Mouse (Mus musculus): ENCODE results near the gene Misp. TPM values are rescaled to one million over a fixed set of nuclear protein-coding genes. Genes with fewer than 3 reads are reported as not detected.
A peak's percentile ranks its signal among the peaks of the same experiment; 100 is the strongest.

The Misp gene
- polyA plus RNA-seq, 1 experiment = 17.9 TPM

DNA sequence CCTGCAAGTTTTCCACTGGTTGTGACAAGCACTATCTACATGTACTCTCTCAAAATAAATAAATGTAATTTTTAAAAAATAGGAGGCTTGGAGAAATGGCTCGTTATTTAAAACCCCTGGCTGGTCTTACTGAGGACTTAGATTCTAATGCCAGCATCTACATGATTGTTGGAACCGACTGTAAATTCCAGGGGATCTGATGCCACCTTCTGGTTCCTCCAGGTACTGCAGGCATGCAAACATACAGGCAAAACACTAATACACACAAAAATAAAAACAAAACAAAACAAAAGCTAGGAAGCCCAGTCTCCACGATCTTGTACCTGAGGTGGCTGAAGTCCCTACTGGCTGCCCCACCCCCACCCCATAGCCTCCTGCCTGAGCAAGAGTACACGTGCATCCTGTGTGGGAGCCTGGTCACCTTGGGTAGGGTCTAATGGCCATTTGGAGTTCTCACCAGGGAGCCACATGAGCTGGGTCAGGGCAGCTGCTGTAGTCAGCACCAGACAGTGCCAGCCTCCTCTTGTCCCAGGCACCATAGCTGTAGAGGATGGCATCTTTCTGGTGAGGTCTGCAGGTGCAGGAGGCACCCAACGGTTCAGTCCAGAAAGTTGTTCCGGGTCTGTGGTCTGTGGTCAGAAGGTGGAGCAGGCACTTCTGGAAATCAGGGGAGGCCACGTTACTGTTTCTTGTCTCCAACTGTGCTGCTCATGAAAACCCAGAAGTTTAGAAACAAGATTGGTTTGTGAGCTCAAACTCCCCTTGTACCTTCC, 32.2 kb upstream of the Misp start:
- no peak for TF ChIP-seq POLR2A (IDR thresholded peaks at IDR 0.05; ENCODE audit: low read depth, low read length)
- peak; percentile 74 for TF ChIP-seq CTCF (conservative IDR thresholded peaks at IDR 0.05; ENCODE audit: insufficient read depth, insufficient read length, low read depth, low read length)
- Histone ChIP-seq H3K36me3 (ENCODE audit: control insufficient read depth, insufficient read depth, low read length) (no peaks in the 10 kb centered on the region), H3K4me1 (ENCODE audit: control insufficient read depth, insufficient read depth, low read length) (0 out of 2 replicates have a peak, but pooled peaks cover 7% of the 10 kb centered on the region), H3K27me3 (replicated peaks; ENCODE audit: control insufficient read depth, insufficient read depth, low read length) (no peaks in the 10 kb centered on the region), H3K4me3 (ENCODE audit: insufficient read depth, low read depth, low read length) (no peak overlapping the region), H3K27ac (ENCODE audit: insufficient read depth, low read depth, low read length) (no peak overlapping the region)
- DNase-seq = peak; percentile 88
- 26% methylated on average over 7 of the region's 7 CpGs for WGBS

DNA sequence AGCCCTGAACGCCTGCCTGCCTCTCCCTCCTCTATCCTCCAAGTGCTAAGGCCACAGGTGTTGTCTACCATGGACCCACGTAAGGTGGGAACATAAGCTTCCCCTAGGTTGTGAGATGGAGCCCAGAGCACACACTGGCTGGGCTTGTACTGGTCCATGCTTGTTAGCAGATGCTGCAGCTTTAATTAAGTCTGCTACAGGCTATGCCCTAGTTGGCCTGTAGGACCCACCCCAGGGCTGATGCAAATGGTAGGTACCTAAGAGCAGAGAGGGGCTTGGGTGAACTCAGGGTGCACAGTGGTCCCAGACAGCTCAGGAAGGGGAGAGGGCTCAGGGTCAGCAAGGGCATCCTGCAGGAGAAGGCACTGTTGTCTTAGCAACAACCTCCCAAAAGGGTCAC, 31.2 kb upstream of the Misp start:
- no peak for DNase-seq
- Histone ChIP-seq H3K4me1 (ENCODE audit: control insufficient read depth, insufficient read depth, low read length) (0 out of 2 replicates have a peak, but pooled peaks cover 7% of the 10 kb centered on the region), H3K4me3 (ENCODE audit: insufficient read depth, low read depth, low read length) (no peak overlapping the region), H3K27me3 (replicated peaks; ENCODE audit: control insufficient read depth, insufficient read depth, low read length) (no peaks in the 10 kb centered on the region), H3K27ac (ENCODE audit: insufficient read depth, low read depth, low read length) (no peak overlapping the region), H3K36me3 (ENCODE audit: control insufficient read depth, insufficient read depth, low read length) (no peaks in the 10 kb centered on the region)
- 86% methylated on average over 2 of the region's 2 CpGs for WGBS
- TF ChIP-seq CTCF (conservative IDR thresholded peaks at IDR 0.05; ENCODE audit: insufficient read depth, insufficient read length, low read depth, low read length) (no peak), POLR2A (IDR thresholded peaks at IDR 0.05; ENCODE audit: low read depth, low read length) (no peak)

DNA sequence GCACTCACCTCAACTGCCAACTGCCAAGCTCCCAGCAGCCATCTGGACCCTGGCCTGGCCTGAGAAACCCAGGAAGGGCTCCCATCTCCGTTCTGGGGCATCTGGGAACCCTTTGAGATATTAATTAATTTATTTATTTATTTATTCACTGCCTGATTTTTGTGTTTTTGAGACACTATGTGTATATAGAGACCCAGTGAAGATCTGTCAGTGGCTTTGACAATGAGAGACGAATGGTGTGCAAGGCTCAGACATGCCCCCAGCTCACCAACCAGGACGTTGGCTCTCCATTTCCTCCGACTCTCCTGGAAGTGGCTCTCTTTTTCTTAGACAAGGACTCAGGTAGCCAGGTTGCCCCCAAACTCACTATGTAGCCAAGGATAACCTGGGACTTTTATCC, 29.9 kb upstream of the Misp start, which contains the start of gene Prss57:
Prss57 (minus strand) TSS at position 101 of the 400 bp plus-strand sequence.
- DNase-seq = no peak
- Histone ChIP-seq H3K36me3 (ENCODE audit: control insufficient read depth, insufficient read depth, low read length) (no peaks in the 10 kb centered on the region), H3K27me3 (replicated peaks; ENCODE audit: control insufficient read depth, insufficient read depth, low read length) (no peaks in the 10 kb centered on the region), H3K4me3 (ENCODE audit: insufficient read depth, low read depth, low read length) (no peak within 1 kb of the TSS), H3K4me1 (ENCODE audit: control insufficient read depth, insufficient read depth, low read length) (0 out of 2 replicates have a peak, but pooled peaks cover 10% of the 10 kb centered on the region), H3K27ac (ENCODE audit: insufficient read depth, low read depth, low read length) (no peak within 1 kb of the TSS)
- 93% methylated on average over 4 of the region's 4 CpGs for WGBS
- TF ChIP-seq CTCF (conservative IDR thresholded peaks at IDR 0.05; ENCODE audit: insufficient read depth, insufficient read length, low read depth, low read length) = no peak
- no peak for TF ChIP-seq POLR2A (IDR thresholded peaks at IDR 0.05; ENCODE audit: low read depth, low read length)

DNA sequence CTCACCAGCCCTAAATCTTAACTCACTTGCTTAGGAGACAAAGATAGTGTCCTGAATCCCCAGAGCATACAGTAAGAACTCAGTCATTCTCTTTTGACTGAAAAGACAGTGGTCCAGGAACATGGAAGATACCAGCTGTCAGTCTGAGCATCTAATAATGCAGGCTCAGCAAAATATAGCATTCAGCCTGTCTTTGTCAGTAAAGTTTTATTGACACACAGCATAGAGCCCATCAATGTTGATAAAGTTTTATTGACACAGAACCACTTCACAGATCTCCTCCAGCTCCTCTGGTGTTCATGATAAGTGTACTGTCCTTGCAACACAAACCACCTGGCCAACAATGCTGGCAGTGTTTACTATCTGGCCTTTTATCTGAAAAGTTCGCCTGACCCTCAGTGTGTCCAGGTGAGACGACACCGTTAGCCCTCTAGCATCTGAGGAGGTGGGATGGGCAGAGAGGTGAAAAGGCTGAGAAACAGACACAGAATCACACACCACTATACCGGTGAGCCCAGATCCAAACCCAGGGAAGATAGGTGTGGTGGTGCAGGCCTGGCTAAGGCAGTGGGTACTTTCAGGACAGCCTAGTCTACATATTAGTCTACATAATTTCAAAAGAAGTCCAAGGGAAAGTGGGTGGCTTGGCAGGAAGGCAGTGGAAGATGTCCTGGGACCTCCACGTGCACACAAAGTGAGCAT, 28.3 kb upstream of the Misp start:
- H3K27ac ChIP-seq (ENCODE audit: insufficient read depth, low read depth, low read length) = peak overlapping the region; percentile 76
- H3K27me3 ChIP-seq (replicated peaks; ENCODE audit: control insufficient read depth, insufficient read depth, low read length) = no peaks in the 10 kb centered on the region
- TF ChIP-seq CTCF (conservative IDR thresholded peaks at IDR 0.05; ENCODE audit: insufficient read depth, insufficient read length, low read depth, low read length) = no peak
- TF ChIP-seq POLR2A (IDR thresholded peaks at IDR 0.05; ENCODE audit: low read depth, low read length) = no peak
- WGBS = 79% methylated on average over 5 of the region's 5 CpGs
- 0 out of 2 replicates have a peak, but pooled peaks cover 11% of the 10 kb centered on the region for H3K4me1 ChIP-seq (ENCODE audit: control insufficient read depth, insufficient read depth, low read length)
- no peak overlapping the region for H3K4me3 ChIP-seq (ENCODE audit: insufficient read depth, low read depth, low read length)
- H3K36me3 ChIP-seq (ENCODE audit: control insufficient read depth, insufficient read depth, low read length) = no peaks in the 10 kb centered on the region
- no peak for DNase-seq

DNA sequence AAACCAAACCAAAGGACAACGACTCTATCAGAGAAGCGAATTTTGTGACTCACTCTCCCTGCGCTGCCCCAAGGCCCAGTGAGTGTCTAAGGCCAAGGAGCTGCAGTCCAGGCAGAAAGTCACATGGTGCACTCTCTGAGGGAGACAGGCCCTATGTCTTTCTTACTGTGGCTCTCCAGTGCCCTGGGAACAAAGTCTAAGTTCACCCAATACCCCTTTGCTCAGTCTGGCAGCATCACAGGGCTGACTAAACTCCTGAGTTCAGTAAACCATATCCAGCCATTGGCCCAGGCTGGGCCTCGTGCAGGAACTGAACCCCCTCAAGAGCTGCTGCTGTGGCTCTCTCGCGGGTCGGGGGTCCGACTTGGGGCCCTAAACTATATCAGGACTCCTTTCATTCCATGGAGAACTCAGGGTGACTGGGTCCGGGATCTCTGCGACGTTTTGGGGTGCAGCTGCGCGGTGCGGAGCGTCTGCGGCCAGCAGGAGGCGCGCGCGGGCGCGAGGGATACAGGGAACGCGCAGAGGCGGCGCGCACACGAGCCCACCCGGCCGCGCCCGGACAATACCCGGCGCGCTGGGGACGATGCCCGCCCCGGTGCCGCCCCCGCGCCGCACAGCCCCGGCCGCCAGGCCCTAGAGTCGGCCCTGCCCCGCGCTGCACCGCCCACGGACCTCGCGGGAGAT, 27.6 kb upstream of the Misp start, which contains the start of gene Palm:
Palm (plus strand) TSS at position 522 of the 687 bp plus-strand sequence.
- Histone ChIP-seq H3K4me1 (ENCODE audit: control insufficient read depth, insufficient read depth, low read length) (peaks cover 18% of the 10 kb centered on the region; the same call in 1 of the 2 replicates), H3K4me3 (ENCODE audit: insufficient read depth, low read depth, low read length) (peak within 1 kb of the TSS; percentile 53), H3K27ac (ENCODE audit: insufficient read depth, low read depth, low read length) (peak within 1 kb of the TSS; percentile 76), H3K27me3 (replicated peaks; ENCODE audit: control insufficient read depth, insufficient read depth, low read length) (no peaks in the 10 kb centered on the region), H3K36me3 (ENCODE audit: control insufficient read depth, insufficient read depth, low read length) (no peaks in the 10 kb centered on the region)
- TF ChIP-seq CTCF (conservative IDR thresholded peaks at IDR 0.05; ENCODE audit: insufficient read depth, insufficient read length, low read depth, low read length) (peak; percentile 71), POLR2A (IDR thresholded peaks at IDR 0.05; ENCODE audit: low read depth, low read length) (no peak)
- WGBS = 4% methylated on average over 51 of the region's 51 CpGs
- peak; percentile 93 for DNase-seq

DNA sequence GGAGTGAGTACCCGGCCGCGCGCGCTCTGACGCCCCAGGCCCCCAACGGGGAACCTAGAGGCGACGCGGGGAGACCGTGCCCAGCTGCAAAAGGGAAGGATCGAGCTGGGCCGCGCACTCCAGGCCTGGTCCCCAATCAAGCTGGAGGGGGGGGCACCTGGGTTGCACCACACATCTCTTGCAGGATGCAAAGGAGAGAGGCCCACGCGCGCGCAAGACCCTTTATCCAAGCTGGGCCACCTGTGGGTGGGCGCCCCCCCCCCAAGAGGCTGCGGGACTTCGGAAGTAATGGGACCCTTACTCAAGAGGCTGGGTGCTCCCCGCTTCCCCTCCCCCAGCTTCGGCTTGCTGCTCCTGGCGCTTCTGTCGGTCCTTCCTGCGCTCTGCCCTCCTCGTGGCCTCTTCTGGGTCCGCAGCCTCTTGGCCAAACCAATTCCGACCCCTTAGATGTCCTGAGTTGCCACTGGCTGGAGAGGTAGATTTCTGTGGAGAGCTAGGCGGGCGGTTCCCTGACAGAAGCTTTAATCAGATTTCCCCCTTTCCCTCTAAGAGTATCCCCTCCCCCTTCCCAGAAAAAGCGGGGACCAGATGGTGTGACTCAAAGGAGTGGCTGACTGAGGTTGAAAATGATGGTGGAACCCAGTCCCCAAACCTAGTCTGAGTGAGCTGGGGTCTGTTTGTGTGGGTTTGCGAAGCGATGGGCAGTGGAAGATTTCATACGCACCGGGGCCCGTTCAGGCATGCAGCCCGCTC, 26.9 kb upstream of the Misp start:
- 4% methylated on average over 38 of the region's 38 CpGs for WGBS
- Histone ChIP-seq H3K4me1 (ENCODE audit: control insufficient read depth, insufficient read depth, low read length) (peaks cover 18% of the 10 kb centered on the region; the same call in 1 of the 2 replicates), H3K27ac (ENCODE audit: insufficient read depth, low read depth, low read length) (peak overlapping the region; percentile 76), H3K36me3 (ENCODE audit: control insufficient read depth, insufficient read depth, low read length) (no peaks in the 10 kb centered on the region), H3K27me3 (replicated peaks; ENCODE audit: control insufficient read depth, insufficient read depth, low read length) (no peaks in the 10 kb centered on the region), H3K4me3 (ENCODE audit: insufficient read depth, low read depth, low read length) (peak overlapping the region; percentile 53)
- TF ChIP-seq CTCF (conservative IDR thresholded peaks at IDR 0.05; ENCODE audit: insufficient read depth, insufficient read length, low read depth, low read length) = no peak
- TF ChIP-seq POLR2A (IDR thresholded peaks at IDR 0.05; ENCODE audit: low read depth, low read length) = no peak
- peak; percentile 61 for DNase-seq

Measured in kidney, adult 2 months (tissue).